Mouse (Mus musculus) embryo, embryonic 10 days (tissue): ENCODE results near the gene Scp2.

Experiments used
- DNase-seq: peaks from one replicate; pipeline ENCODE4 v3.0.0-alpha.2; 2015; ENCODE audit warnings: low spot score

Gene Scp2

DNA sequence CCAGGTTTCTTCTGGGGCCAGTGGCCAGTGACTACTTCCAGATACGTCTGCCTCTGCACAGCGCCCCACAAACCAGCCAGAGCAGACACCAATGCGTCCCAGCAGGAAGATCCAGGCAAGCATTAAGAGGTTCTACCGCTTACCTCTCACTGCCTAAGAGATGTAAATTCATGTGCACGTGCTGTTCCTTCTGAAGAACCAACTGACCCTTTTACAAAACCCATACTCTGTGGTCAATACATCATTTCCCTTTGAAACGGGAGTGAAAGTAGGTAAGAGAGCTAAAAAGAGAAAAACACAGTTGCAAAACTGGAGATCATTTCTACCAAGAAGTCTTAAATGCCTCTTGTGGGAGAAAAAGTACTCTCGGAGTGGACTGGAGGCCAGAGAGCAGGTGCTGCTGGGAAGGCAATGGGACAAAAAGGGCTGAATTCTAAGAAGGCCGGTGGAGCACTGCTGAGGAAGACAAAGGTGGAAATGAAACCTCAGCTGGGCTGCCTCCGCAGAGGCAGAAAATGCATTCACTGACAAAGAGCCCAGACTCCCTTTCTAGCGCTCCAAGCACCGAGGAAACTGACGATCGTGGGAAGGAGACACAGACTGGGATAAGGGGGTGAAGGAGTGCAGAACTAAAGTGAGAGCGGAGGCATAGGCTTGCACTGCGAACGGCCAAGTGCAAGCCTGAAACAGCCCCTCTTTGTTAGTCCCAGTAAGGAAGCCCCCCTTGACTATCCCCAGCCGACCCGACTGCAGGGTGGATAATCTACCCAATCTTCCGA is 85.0 kb downstream of the Scp2 start:
- DNase-seq = no peak

GRCm38 (mm10) chr4:108058166-108058565 is 86.6 kb downstream of the Scp2 start:
- no peak for DNase-seq

DNA sequence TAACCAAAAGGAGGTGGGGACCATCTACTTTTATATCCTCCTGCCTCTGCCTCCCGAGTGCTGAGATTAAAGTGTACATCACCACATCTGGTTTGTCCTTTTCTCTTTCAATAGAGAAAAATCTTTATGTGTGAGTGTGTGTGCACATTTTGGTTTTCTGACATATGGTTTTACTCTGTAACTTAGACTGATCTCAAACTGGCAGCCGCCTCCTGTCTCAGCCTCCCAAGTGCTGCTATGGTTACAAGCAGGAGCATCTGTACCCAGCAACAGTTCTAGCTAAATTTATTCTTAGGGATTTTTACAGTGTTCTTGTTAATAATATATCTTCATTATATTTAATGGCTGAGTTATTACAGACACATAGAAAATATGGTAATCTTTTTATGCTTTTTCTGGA is 87.6 kb downstream of the Scp2 start:
- no peak for DNase-seq

DNA sequence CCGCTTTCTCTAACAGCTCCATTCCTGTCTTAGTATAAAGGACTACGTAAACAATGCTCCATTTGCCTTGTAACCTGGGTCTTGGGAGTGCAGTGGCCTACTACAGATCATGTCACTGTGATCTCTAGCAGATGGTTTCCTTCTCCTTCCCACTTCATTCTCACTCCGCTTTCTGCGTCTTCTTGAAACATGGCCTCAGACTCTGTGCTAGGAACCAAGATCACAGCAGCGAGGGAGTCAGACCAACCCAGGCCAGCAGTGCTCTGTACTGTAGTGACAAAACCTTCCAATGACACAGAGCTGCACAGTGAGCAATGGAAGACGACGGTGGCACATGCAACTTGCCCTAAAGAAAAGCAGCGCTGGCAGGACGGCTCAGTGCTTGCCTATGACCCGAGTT is 88.9 kb downstream of the Scp2 start:
- DNase-seq = no peak

DNA sequence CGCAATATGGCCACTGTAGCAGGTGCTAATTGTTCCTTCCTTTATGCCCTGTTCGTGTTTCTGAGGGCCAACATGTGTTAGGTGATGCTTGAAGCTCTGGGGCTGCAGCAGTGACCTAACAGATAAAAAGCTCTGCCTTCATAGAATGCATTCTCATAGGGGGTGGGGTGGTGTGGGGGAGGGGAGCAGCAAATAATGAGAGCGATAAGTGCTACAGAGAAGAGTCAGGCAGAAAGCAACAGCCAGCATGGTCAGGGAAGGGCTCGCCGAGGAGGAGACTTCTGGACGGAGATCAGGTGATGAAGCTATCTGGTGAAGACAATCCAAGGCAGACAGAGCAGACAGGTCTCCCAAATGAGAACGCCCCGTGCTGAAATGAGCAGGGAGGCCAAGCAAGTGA is 92.1 kb downstream of the Scp2 start:
- DNase-seq = no peak

DNA sequence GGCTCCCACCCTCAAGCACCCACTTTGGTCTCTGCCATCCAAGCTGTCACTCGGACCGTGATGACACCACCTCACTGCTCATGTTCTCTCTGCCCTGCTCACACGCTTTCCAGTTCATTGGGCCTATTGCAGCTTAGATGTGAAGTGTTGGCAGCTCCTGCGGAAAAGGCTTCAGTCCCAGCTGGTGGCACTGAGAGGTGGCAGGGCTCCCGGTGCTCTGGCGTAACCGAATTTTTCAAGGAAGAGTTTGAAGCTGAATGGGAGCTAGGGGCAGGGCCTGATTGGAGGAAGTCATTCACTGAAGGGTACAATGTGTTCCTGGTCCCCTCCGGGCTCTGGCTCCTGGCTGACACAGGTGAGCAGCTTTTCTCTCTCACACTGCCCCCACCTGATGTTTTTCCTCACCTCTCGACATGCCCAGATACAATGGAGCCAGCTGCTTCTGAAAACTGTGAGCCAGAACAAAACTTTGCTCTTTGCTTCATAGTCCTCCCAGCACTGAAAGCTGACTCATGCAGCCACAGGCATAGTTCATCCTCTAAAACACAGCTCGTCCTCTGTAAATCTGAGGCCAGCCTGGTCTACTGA is 93.0 kb downstream of the Scp2 start:
- DNase-seq = no peak

- no peak for DNase-seq
These were observed 98.7 kb downstream of the Scp2 start for GRCm38 (mm10) chr4:108046136-108046535.

DNA sequence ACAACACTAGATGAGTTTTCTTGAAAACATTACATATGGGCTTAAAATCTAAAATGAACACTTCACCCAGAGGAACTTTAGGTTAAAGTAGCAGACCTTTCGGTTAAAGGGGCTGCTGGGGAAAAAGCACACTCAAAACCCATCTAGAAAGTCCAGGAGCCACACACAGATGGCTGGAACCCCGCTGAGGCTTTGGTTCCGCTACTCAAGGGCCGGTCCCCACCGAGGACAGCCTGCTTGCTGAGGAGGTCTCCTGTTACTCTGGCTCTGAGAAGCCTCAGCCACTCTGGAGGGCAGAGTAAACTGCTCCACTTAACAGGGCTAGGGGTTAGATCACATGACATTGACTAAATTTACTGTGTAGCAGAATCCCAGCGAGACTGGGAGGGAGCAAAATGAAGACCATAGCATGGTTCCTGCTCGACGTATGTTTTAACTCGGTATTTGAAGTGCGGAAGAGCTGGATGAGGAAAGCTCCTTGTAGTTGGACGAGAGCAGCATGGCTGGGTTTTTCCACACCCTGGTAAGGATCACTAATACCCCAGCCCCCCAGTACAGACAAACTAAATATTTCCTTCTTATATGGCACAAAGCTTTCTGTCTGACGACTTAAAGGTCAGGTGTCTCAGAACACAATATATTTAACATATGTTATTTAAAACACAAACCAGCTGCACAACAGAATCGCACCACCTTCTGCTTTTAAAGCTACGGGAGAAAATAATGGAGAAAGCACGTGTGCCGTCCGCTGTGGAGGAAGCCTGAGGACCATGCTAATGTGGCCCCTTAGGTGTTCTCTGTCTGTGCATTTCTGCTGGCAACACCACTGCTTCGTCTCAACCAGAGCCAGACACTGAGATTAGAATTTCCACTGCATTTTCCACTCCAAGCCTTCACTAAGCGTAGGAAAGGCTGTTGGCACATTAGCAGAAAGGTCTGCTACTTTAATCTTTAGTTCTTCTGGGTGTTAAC is 99.4 kb downstream of the Scp2 start:
- peak; percentile 44 for DNase-seq

DNA sequence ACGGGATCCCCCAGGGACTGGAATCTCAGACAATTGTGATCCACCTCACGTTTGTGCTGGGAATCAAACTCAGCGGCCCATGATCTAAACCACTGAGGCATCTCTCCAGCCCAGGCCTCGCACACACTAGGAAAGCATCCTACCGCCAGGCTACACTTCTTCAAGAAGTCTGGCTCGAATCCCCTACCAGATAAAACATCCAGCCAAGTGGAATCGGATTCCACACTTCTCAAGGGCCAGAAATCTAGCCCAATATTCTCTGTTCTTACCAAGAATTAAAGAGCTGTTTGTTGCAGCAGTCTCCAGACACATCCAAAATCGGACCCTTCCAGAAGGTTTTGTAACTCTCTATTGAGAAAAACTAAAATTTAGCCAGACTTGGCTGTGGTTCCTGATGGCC is 107.8 kb downstream of the Scp2 start:
- no peak for DNase-seq

DNA sequence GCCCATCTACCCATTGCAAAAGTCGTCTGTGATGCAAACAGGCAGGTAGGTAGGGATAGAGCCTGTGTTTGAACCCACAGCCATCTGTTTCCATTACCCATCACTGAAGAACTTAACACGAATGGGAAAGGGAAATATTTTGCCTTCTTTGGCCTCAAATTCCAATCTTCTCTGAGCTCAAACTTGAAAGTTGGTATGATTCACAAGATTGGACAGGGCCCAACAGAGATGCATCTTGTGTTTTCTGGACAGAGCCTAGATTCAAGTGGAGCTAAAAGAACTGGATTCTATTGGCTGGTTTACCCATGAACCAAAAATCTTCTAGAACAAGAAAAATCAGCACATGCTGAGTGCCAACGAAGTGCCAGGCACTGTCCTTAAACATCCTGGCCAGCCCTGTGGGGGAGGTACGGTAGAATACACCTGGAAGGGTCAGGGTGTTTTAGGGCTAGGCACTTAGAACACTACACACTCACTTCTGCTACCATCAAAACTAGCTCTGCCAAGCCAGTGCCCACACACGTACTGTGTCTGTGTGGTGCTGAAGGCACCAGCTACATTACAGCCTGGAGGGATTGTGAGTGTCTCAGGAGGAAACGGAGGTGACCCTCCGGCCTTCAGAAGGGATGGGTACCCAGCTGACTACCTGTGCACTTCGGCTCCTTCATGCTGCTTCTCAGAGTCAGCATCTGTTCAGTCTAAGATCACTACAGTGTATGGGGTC is 111.6 kb downstream of the Scp2 start:
- DNase-seq = no peak

- DNase-seq = peak; percentile 34
These were observed 112.4 kb downstream of the Scp2 start for GRCm38 (mm10) chr4:108032352-108032849.

- peak; percentile 17 for DNase-seq
These were observed 113.1 kb downstream of the Scp2 start for GRCm38 (mm10) chr4:108031502-108032351.

DNA sequence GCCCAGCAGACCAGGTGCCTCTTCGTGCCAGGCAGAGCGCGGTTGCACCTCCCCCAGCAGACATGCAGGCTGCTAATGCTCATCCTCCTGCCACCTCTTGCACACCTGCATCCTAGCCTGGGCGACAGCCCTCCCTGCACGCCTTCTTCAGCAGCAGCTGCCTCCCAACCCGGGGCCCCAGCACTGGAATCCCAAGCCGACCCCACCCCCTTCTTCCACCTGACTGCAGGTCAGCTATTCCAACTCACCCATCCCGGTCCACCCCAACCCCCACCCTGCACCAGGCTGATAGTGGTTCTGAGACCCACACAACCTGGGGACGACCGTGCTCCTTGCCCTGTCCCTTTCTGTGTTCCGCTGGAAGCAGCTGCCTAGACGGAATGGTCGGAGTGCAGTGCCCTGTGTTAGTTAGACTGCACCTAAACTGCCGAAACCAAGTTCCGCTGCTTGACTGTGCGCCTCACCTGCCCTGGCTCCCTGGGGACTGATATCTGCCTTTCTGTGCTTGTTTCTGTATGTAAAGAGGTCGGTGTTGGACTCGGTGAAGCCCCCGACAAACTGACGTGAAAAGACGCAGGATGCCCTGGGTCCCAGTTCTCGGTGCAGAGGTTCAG is 113.8 kb downstream of the Scp2 start:
- peak; percentile 31 for DNase-seq

- no peak for DNase-seq
These were observed 118.6 kb downstream of the Scp2 start for GRCm38 (mm10) chr4:108026193-108026592.

DNA sequence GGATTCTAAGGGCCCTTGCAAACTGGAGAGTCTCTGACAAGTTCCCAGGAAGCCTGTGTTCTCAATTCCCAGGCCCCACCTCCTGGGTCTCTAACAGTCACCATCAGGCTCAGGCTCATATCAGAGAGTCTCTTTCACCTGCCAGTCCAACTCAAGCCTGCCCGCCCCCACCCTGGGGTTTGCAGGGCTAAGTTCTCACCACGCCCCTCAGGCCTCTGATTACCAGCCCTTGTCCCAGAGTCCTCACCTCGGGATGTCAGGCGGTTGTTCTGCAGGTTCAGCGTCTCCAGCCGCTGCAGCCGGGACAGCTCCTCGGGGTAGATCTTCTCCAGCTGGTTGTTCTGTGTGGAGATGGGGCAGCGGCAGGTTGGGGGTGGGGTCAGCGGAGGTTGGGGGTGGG is 119.5 kb downstream of the Scp2 start:
- peak; percentile 56 for DNase-seq

GRCm38 (mm10) chr4:108024641-108025040 is 120.2 kb downstream of the Scp2 start:
- DNase-seq = no peak

DNA sequence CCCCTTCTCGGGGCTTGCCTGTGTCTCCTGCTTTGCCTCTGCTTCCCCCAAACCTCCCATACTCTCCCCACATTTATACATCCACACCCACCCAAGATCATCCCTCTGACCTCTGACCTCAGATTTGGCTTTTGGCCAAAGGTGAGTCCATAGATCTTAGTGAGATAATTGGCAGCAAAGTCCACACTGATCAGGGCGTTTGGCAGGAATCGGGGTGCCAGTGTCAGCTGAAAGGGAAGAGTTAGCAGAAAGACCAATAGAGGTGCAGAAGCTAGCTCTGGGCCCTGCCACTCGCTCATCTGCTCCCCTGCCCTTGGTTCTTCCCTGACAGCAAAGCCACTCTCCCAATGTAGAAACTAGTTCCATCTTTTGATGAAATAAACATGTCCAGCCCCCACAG is 121.6 kb downstream of the Scp2 start:
- DNase-seq = no peak

DNA sequence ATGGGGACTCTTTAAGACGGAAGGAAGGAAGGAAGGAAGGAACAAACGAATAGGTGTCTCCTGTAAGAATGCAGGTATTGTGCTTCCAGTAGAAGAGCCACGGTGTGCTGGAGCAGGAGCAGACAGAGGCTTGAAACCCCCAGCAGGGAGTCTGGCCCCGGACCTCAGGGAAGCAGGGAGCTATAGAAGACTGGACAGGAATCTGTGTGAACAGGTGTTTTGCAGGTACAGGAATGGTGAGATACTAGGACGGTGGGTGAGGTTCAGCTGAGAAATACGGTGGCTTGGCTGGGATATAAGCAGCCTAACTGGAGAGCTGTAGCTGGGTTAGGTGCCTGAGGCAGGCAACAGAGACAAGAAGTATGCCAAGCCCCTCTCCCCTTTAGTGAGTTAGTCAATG is 124.6 kb downstream of the Scp2 start:
- no peak for DNase-seq

- no peak for DNase-seq
These were observed 125.6 kb downstream of the Scp2 start for GRCm38 (mm10) chr4:108018961-108019921.
